Mouse (Mus musculus) spleen, postnatal 36 days (tissue): Measurements from ENCODE around the gene Gm21915.

Experiments
- DNase-seq, 2 experiments: peaks; one replicate each; pipeline ENCODE4 v3.0.0; 2022; ENCODE audit warnings: low spot score in 2 of 2, mixed read lengths in 1 of 2

Gm21915 gene

GRCm38 (mm10) chr9:40670313-40670712, at the start of gene Gm21915:
TSS of gene Gm21915 (plus strand) at chr9:40670613.
- DNase-seq: no peak

GRCm38 (mm10) chr9:40622265-40622664, 48.1 kb upstream of the Gm21915 start:
- no peak for DNase-seq

GRCm38 (mm10) chr9:40622793-40623192, 47.6 kb upstream of the Gm21915 start:
- DNase-seq: no peak

- no peak for DNase-seq
Observed at GRCm38 (mm10) chr9:40625341-40625740, 45.1 kb upstream of the Gm21915 start.

- DNase-seq: no peak
Observed at GRCm38 (mm10) chr9:40626566-40626965, 43.8 kb upstream of the Gm21915 start.

- DNase-seq: no peak
Observed at GRCm38 (mm10) chr9:40627146-40627713, 43.2 kb upstream of the Gm21915 start.

GRCm38 (mm10) chr9:40628130-40629069, 42.0 kb upstream of the Gm21915 start:
- peak; percentile 15 to 22 for DNase-seq

- no peak for DNase-seq
Observed at GRCm38 (mm10) chr9:40629441-40629840, 41.0 kb upstream of the Gm21915 start.

- peak; percentile 15 to 41 for DNase-seq
Observed at GRCm38 (mm10) chr9:40631101-40631500, 39.3 kb upstream of the Gm21915 start.

GRCm38 (mm10) chr9:40631505-40631904, 38.9 kb upstream of the Gm21915 start:
- DNase-seq: no peak

GRCm38 (mm10) chr9:40636054-40636453, 34.4 kb upstream of the Gm21915 start:
- peak; percentile 27 to 29 for DNase-seq

GRCm38 (mm10) chr9:40637705-40638393, 32.6 kb upstream of the Gm21915 start:
- DNase-seq: peak; percentile 32 to 37

GRCm38 (mm10) chr9:40638394-40639049, 31.9 kb upstream of the Gm21915 start:
- no peak for DNase-seq

- no peak for DNase-seq
Observed at GRCm38 (mm10) chr9:40639536-40640187, 30.8 kb upstream of the Gm21915 start.

GRCm38 (mm10) chr9:40641318-40641717, 29.1 kb upstream of the Gm21915 start:
- DNase-seq: no peak

GRCm38 (mm10) chr9:40642470-40643220, 27.8 kb upstream of the Gm21915 start:
- no peak for DNase-seq

GRCm38 (mm10) chr9:40649444-40649843, 21.0 kb upstream of the Gm21915 start:
- no peak for DNase-seq

- DNase-seq: no peak
Observed at GRCm38 (mm10) chr9:40649983-40650382, 20.4 kb upstream of the Gm21915 start.

- DNase-seq: no peak
Observed at GRCm38 (mm10) chr9:40651239-40651859, 19.1 kb upstream of the Gm21915 start.

GRCm38 (mm10) chr9:40652757-40653156, 17.7 kb upstream of the Gm21915 start:
- no peak for DNase-seq
